Mouse (Mus musculus) forebrain, embryonic 13.5 days (tissue): ENCODE results near the gene Adcy10. TPM values are rescaled to one million over a fixed set of nuclear protein-coding genes. Genes with fewer than 3 reads are reported as not detected.

ENCODE experiments used
- ATAC-seq: fragments of 200-750 bp; cut with Nextera tagmentation; 2 replicates; pipeline ENCODE4 v1.8.0; 2017
- H3K27ac ChIP-seq: fragments of 300-500 bp; sonication (generic); 2 replicates; pipeline ENCODE4 v1.5.1; 2015; ENCODE audit warnings: inconsistent platforms, mild to moderate bottlenecking, moderate library complexity
- H3K27me3 ChIP-seq: fragments of 300-500 bp; sonication (generic); 2 replicates; pipeline ENCODE4 v1.6.1; 2015; ENCODE audit warnings: mild to moderate bottlenecking, inconsistent platforms
- H3K36me3 ChIP-seq: fragments of 300-500 bp; sonication (generic); 2 replicates; pipeline ENCODE4 v1.6.1; 2015; ENCODE audit warnings: mild to moderate bottlenecking, inconsistent platforms; ENCODE audit not compliant: poor library complexity, severe bottlenecking
- H3K4me1 ChIP-seq: fragments of 300-500 bp; sonication (generic); 2 replicates; pipeline ENCODE4 v1.6.1; 2015; ENCODE audit warnings: inconsistent platforms
- H3K4me2 ChIP-seq: fragments of 300-500 bp; sonication (generic); 2 replicates; pipeline ENCODE4 v1.6.1; 2015; ENCODE audit warnings: inconsistent platforms, mild to moderate bottlenecking, moderate library complexity
- H3K4me3 ChIP-seq: fragments of 300-500 bp; sonication (generic); 2 replicates; pipeline ENCODE4 v1.5.1; 2015; ENCODE audit warnings: mild to moderate bottlenecking, inconsistent platforms
- H3K9ac ChIP-seq: fragments of 300-500 bp; sonication (generic); 2 replicates; pipeline ENCODE4 v1.6.1; 2015; ENCODE audit warnings: mild to moderate bottlenecking, inconsistent platforms
- H3K9me3 ChIP-seq: fragments of 300-500 bp; sonication (generic); replicated peaks from 2 replicates; pipeline ENCODE4 v1.6.1; 2016; ENCODE audit warnings: inconsistent platforms
- WGBS: fragments of 180-500 bp; shearing (Covaris S2); methylation state at CpG from one replicate; pipeline ENCODE4 v1.1.7; 2015; 5-methylcytosine and 5-hydroxymethylcytosine counted together
- polyA plus RNA-seq: library from polyadenylated mRNA; unstranded; fragments of >200 nt; fragmentation: Nextera tagmentation; extraction: Ambion mirVana; gene quantifications from 2 replicates; pipeline ENCODE4 v1.2.1, GENCODE M21; 2015

Gene Adcy10
- polyA plus RNA-seq, 1 experiment from 2014 or later, result 0.15 TPM

- Histone ChIP-seq H3K27ac (peak overlapping the region; percentile 59; the same call in 1 of the 2 replicates), H3K4me2 (peak overlapping the region; percentile 19; the same call in 1 of the 2 replicates), H3K4me3 (no peak overlapping the region), H3K36me3 (peaks cover 44% of the 10 kb centered on the region), H3K4me1 (peaks cover 21% of the 10 kb centered on the region), H3K9me3 (peaks cover 2% of the 10 kb centered on the region; the same call in 1 of the 2 replicates), H3K9ac (no peak overlapping the region), H3K27me3 (no peaks in the 10 kb centered on the region)
- WGBS, result 5% methylated on average over 9 of the region's 9 CpGs
- ATAC-seq, result peak; percentile 56; the same call in 1 of the 2 replicates
Measured at GRCm38 (mm10) chr1:165610321-165610999, 125.5 kb downstream of the Adcy10 start.

- Histone ChIP-seq H3K4me3 (no peak overlapping the region), H3K4me1 (peaks cover 31% of the 10 kb centered on the region), H3K36me3 (peaks cover 30% of the 10 kb centered on the region), H3K4me2 (no peak overlapping the region), H3K27ac (no peak overlapping the region), H3K9ac (no peak overlapping the region), H3K27me3 (no peaks in the 10 kb centered on the region), H3K9me3 (peaks cover 7% of the 10 kb centered on the region)
- 79% methylated on average over 5 of the region's 5 CpGs for WGBS
- no peak for ATAC-seq
Measured at GRCm38 (mm10) chr1:165612714-165613113, 127.7 kb downstream of the Adcy10 start.

DNA sequence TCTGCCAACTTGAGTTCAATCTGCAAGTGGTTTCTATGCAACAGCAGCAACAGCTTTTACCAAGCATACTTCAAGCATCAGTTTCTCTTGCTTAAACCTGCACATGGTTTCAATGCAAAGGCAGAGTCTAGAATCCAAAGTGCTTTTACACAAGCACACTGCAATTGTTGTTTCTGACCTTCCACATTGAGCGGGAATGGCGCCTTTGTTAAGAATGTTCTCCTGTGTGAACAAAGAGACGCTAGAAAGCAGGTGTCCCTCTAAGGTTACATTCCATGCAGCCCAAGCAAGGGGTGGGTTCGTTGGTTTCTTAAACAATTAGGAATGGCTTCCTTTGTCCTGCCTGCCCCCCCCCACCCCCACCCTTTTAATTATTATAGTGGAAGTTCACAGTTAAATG lies 128.9 kb downstream of the Adcy10 start:
- 70% methylated on average over 4 of the region's 4 CpGs for WGBS
- H3K4me3 ChIP-seq, result no peak overlapping the region

DNA sequence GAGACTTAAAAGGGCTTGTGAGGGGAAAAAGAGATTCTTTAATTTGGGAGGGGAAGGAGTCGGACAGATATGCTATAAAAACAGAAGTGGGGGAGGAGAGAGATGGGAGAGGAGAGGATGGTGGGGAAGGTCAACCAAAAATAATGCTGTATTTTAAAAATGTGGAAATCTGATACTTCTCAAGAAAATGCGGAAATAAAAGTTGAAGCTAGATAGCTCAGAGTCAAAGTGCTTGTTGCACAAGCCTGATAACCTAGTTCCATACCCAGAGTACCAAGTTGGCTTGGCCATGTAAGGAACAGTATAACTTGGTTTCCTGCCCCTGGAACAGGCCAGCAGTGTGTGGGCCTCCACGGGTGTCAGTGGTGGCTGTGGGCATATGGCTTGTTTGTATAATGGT lies 129.8 kb downstream of the Adcy10 start:
- H3K4me3 ChIP-seq, result no peak overlapping the region
- ATAC-seq, result no peak

More for the DNA sequence above, 128.9 kb downstream of the Adcy10 start:
- Histone ChIP-seq H3K9ac (no peak overlapping the region), H3K4me2 (no peak overlapping the region), H3K36me3 (peaks cover 24% of the 10 kb centered on the region), H3K9me3 (peaks cover 7% of the 10 kb centered on the region), H3K27ac (no peak overlapping the region), H3K27me3 (no peaks in the 10 kb centered on the region), H3K4me1 (peaks cover 39% of the 10 kb centered on the region)
- no peak for ATAC-seq

GRCm38 (mm10) chr1:165616652-165617051 lies 131.7 kb downstream of the Adcy10 start:
- Histone ChIP-seq H3K4me1 (peaks cover 18% of the 10 kb centered on the region), H3K4me3 (no peak overlapping the region), H3K9ac (no peak overlapping the region), H3K27ac (peak overlapping the region; percentile 12; the same call in 1 of the 2 replicates), H3K4me2 (no peak overlapping the region), H3K27me3 (no peaks in the 10 kb centered on the region), H3K36me3 (peaks cover 28% of the 10 kb centered on the region), H3K9me3 (peaks cover 7% of the 10 kb centered on the region)
- ATAC-seq, result no peak
- 61% methylated on average over 7 of the region's 7 CpGs for WGBS

More for the DNA sequence above, 129.8 kb downstream of the Adcy10 start:
- WGBS, result 98% methylated on average over 3 of the region's 3 CpGs
- H3K9me3 ChIP-seq, result peaks cover 7% of the 10 kb centered on the region
- no peaks in the 10 kb centered on the region for H3K27me3 ChIP-seq
- H3K4me2 ChIP-seq, result no peak overlapping the region
- no peak overlapping the region for H3K9ac ChIP-seq
- H3K4me1 ChIP-seq, result peaks cover 33% of the 10 kb centered on the region
- H3K36me3 ChIP-seq, result peaks cover 24% of the 10 kb centered on the region
- no peak overlapping the region for H3K27ac ChIP-seq

DNA sequence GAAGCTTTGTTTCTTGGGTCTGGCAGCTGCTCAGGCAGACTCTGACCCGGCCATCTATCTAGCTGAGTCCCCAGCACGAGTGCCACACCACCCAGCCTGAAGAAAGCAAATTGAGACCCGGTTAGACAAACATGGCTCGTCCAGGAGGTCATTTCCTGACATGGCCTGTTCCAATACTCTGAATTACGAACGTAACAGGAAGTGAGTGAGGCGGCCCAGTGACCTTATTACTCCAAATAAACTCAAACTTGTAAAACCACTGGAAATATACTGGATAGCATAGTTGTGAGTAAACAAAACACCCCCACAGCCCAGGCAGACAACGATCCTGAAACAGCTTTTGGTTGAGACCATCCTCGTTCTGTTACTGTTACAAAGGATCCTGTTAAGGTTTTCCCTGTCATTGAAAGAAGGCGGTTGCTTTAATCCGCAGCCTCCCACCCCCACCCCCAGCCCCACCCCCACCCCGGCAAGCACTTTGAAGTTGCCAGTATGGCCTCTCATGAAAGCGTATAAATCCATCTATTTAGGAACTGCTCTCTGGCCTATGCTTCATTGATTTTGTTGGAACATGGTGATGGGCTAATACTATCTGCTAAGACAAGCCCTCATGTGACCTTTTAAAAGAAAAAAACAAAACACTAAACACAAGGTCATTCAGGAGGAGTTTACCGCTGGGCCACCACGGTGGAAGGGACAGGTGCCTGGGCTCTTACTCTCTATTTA lies 132.3 kb downstream of the Adcy10 start:
- H3K36me3 ChIP-seq, result peaks cover 31% of the 10 kb centered on the region
- H3K27ac ChIP-seq, result peak overlapping the region; percentile 12; the same call in 1 of the 2 replicates
- H3K4me1 ChIP-seq, result peaks cover 18% of the 10 kb centered on the region
- no peak overlapping the region for H3K4me2 ChIP-seq
- no peak overlapping the region for H3K9ac ChIP-seq
- H3K9me3 ChIP-seq, result peaks cover 7% of the 10 kb centered on the region
- 20% methylated on average over 15 of the region's 15 CpGs for WGBS
- no peak overlapping the region for H3K4me3 ChIP-seq
- peak; percentile 34; the same call in 1 of the 2 replicates for ATAC-seq
- H3K27me3 ChIP-seq, result no peaks in the 10 kb centered on the region

DNA sequence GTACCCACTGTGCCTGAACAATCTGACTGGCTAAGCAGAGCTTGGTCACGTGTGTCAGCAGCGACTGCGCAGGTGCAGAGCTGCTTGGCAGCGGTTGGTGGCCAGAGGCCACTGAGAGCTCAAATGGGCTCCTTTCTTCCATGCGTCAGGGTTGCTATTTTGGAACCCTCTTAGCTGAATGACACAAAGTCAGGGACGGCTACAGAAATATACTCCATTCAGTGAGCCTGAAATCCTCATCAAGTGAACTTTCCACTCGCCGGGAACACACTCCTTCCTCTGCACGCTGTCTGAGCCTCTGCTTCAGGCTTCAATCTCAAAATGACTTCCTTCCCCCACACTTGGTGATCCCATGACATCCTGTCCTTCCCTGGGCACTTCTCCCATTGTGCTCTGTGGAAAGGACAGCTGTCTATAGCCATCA lies 133.2 kb downstream of the Adcy10 start:
- Histone ChIP-seq H3K36me3 (peaks cover 36% of the 10 kb centered on the region), H3K27ac (no peak overlapping the region)
- 0 out of 2 replicates have a peak, but pooled peaks have one; percentile 28 for ATAC-seq

GRCm38 (mm10) chr1:165625058-165625457 lies 140.1 kb downstream of the Adcy10 start:
- Histone ChIP-seq H3K4me3 (no peak overlapping the region), H3K27me3 (no peaks in the 10 kb centered on the region), H3K9me3 (no peaks in the 10 kb centered on the region), H3K36me3 (peaks cover 13% of the 10 kb centered on the region), H3K4me2 (no peak overlapping the region), H3K4me1 (peaks cover 8% of the 10 kb centered on the region; the same call in 1 of the 2 replicates), H3K27ac (no peak overlapping the region), H3K9ac (no peak overlapping the region)
- no peak for ATAC-seq
- 86% methylated on average over 5 of the region's 5 CpGs for whole genome bisulfite sequencing

More for the DNA sequence above, 133.2 kb downstream of the Adcy10 start:
- no peaks in the 10 kb centered on the region for H3K27me3 ChIP-seq
- H3K9ac ChIP-seq, result no peak overlapping the region
- H3K4me2 ChIP-seq, result no peak overlapping the region
- H3K4me1 ChIP-seq, result peaks cover 18% of the 10 kb centered on the region
- peaks cover 7% of the 10 kb centered on the region for H3K9me3 ChIP-seq
- no peak overlapping the region for H3K4me3 ChIP-seq
- WGBS, result 51% methylated on average over 9 of the region's 9 CpGs

DNA sequence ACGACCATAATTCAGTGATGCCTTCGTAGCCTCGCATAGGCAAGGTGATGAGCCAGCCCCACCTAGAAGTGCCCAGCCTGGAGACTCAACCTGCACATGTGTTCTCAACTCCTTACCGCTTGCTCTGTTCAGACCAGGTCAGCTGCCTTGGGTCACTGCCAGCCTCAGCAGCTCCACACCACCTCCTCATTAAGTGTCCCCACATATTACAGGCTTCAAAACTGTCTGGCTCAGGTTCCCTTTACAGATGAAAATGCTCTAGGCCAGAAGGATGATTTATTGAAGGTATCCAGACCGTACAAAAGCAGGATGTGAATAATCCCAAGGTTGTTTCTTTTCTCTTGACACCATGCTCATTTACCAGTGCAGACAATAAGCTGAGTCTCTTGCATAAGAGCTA lies 140.9 kb downstream of the Adcy10 start:
- Histone ChIP-seq H3K9ac (no peak overlapping the region), H3K4me3 (no peak overlapping the region), H3K27me3 (no peaks in the 10 kb centered on the region), H3K4me2 (no peak overlapping the region), H3K9me3 (no peaks in the 10 kb centered on the region), H3K27ac (no peak overlapping the region), H3K4me1 (peaks cover 14% of the 10 kb centered on the region), H3K36me3 (peaks cover 8% of the 10 kb centered on the region)
- 91% methylated on average over 5 of the region's 5 CpGs for WGBS
- no peak for ATAC-seq

Other genes starting within 250 kb of the Adcy10 start
- 125 and 136 TPM in 2 replicates for gene Tiprl, start 248.2 kb upstream of the Adcy10 start, polyA plus RNA-seq
- 3.5 and 4.1 TPM in 2 replicates for gene Gpr161, start 189.4 kb upstream of the Adcy10 start, polyA plus RNA-seq
- gene Dcaf6, start 24.7 kb upstream of the Adcy10 start, polyA plus RNA-seq, result 9.1 and 10.4 TPM in 2 replicates
- gene Mpc2, start 24.5 kb upstream of the Adcy10 start, polyA plus RNA-seq, result 136 and 167 TPM in 2 replicates
- 127 and 131 TPM in 2 replicates for gene Mpzl1, start 149.4 kb downstream of the Adcy10 start, polyA plus RNA-seq
- gene Rcsd1, start 224.6 kb downstream of the Adcy10 start, polyA plus RNA-seq, result 6.5 and 7.0 TPM in 2 replicates